Mouse (Mus musculus): ENCODE data around the gene Abhd15. TPM values are rescaled to one million over a fixed set of nuclear protein-coding genes. Genes with fewer than 3 reads are reported as not detected.
"Not testable (repeated sequence)": the region's sequence is repeated elsewhere in the genome, so short reads cannot be mapped to it uniquely, and the experiment has no call there.

Gene Abhd15
- polyA plus RNA-seq, 1 experiment from 2014 or later, result 1.9 TPM

- peaks cover 48% of the 10 kb centered on the region for H3K27me3 ChIP-seq
- 37% methylated on average over 5 of the region's 5 CpGs for WGBS
- H3K4me1 ChIP-seq (replicated peaks), result peaks cover 64% of the 10 kb centered on the region
Measured at GRCm38 (mm10) chr11:77516553-77517425, 1.9 kb downstream of the Abhd15 start.

GRCm38 (mm10) chr11:77518051-77518798 is 3.3 kb downstream of the Abhd15 start:
- 76% methylated on average over 27 of the region's 27 CpGs for WGBS
- H3K9ac ChIP-seq, result no peak overlapping the region; the same call in 1 of the 2 replicates
- no peak overlapping the region for H3K4me2 ChIP-seq
- no peaks in the 10 kb centered on the region for H3K36me3 ChIP-seq
- H3K4me1 ChIP-seq (replicated peaks), result peaks cover 55% of the 10 kb centered on the region
- ATAC-seq (ENCODE audit: low FRiP score), result no peak
- H3K27me3 ChIP-seq, result peaks cover 44% of the 10 kb centered on the region
- peak overlapping the region; percentile 8 for H3K27ac ChIP-seq
- H3K9me3 ChIP-seq, result no peaks in the 10 kb centered on the region
- no peak overlapping the region for H3K4me3 ChIP-seq

More at GRCm38 (mm10) chr11:77516553-77517425, 1.9 kb downstream of the Abhd15 start:
- H3K27ac ChIP-seq, result no peak overlapping the region
- H3K9me3 ChIP-seq, result no peaks in the 10 kb centered on the region
- no peak for ATAC-seq (ENCODE audit: low FRiP score)
- H3K4me3 ChIP-seq, result no peak overlapping the region
- H3K9ac ChIP-seq, result no peak overlapping the region
- H3K36me3 ChIP-seq, result no peaks in the 10 kb centered on the region
- H3K4me2 ChIP-seq, result no peak overlapping the region

- Histone ChIP-seq H3K4me1 (replicated peaks) (peaks cover 48% of the 10 kb centered on the region), H3K36me3 (no peaks in the 10 kb centered on the region), H3K27ac (peak within 1 kb of the TSS; percentile 8), H3K27me3 (peaks cover 37% of the 10 kb centered on the region), H3K9me3 (no peaks in the 10 kb centered on the region), H3K4me3 (no peak within 1 kb of the TSS), H3K4me2 (no peak within 1 kb of the TSS), H3K9ac (no peak within 1 kb of the TSS; the same call in 1 of the 2 replicates)
- no peak for ATAC-seq (ENCODE audit: low FRiP score)
- WGBS, result 73% methylated on average over 5 of the region's 5 CpGs
Measured at GRCm38 (mm10) chr11:77519043-77519442, 4.1 kb downstream of the Abhd15 start, which contains the start of gene Gm10392. Gene Gm10392 (minus strand): TSS chr11:77519198.

GRCm38 (mm10) chr11:77520601-77521529 is 5.9 kb downstream of the Abhd15 start:
- WGBS, result 51% methylated on average over 5 of the region's 5 CpGs
- H3K9ac ChIP-seq, result no peak overlapping the region

GRCm38 (mm10) chr11:77525804-77526486 is 11.0 kb downstream of the Abhd15 start:
- no peaks in the 10 kb centered on the region for H3K9me3 ChIP-seq
- ATAC-seq (ENCODE audit: low FRiP score), result no peak
- 77% methylated on average over 3 of the region's 3 CpGs for WGBS
- no peak overlapping the region for H3K4me2 ChIP-seq
- H3K36me3 ChIP-seq, result peaks cover 5% of the 10 kb centered on the region; the same call in 1 of the 2 replicates
- H3K4me1 ChIP-seq (replicated peaks), result 0 out of 2 replicates have a peak, but pooled peaks cover 3% of the 10 kb centered on the region
- no peaks in the 10 kb centered on the region for H3K27me3 ChIP-seq
- no peak overlapping the region for H3K4me3 ChIP-seq
- H3K9ac ChIP-seq, result no peak overlapping the region
- no peak overlapping the region for H3K27ac ChIP-seq

More at GRCm38 (mm10) chr11:77520601-77521529, 5.9 kb downstream of the Abhd15 start:
- Histone ChIP-seq H3K4me2 (no peak overlapping the region), H3K36me3 (no peaks in the 10 kb centered on the region), H3K4me1 (replicated peaks) (peaks cover 29% of the 10 kb centered on the region), H3K27me3 (peaks cover 19% of the 10 kb centered on the region), H3K27ac (no peak overlapping the region), H3K4me3 (no peak overlapping the region), H3K9me3 (no peaks in the 10 kb centered on the region)
- no peak for ATAC-seq (ENCODE audit: low FRiP score)

GRCm38 (mm10) chr11:77528420-77528819 is 13.5 kb downstream of the Abhd15 start:
- not testable (repeated sequence) for H3K4me3 ChIP-seq; H3K27ac ChIP-seq; H3K36me3 ChIP-seq; H3K4me1 ChIP-seq (replicated peaks); H3K4me2 ChIP-seq; H3K27me3 ChIP-seq; H3K9me3 ChIP-seq; H3K9ac ChIP-seq; ATAC-seq (ENCODE audit: low FRiP score)
- WGBS, result 90% methylated on average over 3 of the region's 3 CpGs

GRCm38 (mm10) chr11:77529644-77530043 is 14.7 kb downstream of the Abhd15 start:
- Histone ChIP-seq H3K9ac (no peak overlapping the region), H3K27ac (no peak overlapping the region), H3K4me2 (no peak overlapping the region), H3K9me3 (no peaks in the 10 kb centered on the region), H3K4me1 (replicated peaks) (no peaks in the 10 kb centered on the region), H3K36me3 (peaks cover 5% of the 10 kb centered on the region), H3K4me3 (no peak overlapping the region), H3K27me3 (no peaks in the 10 kb centered on the region)
- no peak for ATAC-seq (ENCODE audit: low FRiP score)
- WGBS, result 93% methylated on average over 3 of the region's 3 CpGs

GRCm38 (mm10) chr11:77530862-77531261 is 15.9 kb downstream of the Abhd15 start:
- WGBS, result 96% methylated on average over 2 of the region's 2 CpGs
- H3K36me3 ChIP-seq, result peaks cover 9% of the 10 kb centered on the region
- no peak for ATAC-seq (ENCODE audit: low FRiP score)
- H3K9ac ChIP-seq, result no peak overlapping the region
- no peaks in the 10 kb centered on the region for H3K4me1 ChIP-seq (replicated peaks)
- H3K4me2 ChIP-seq, result no peak overlapping the region
- H3K9me3 ChIP-seq, result no peaks in the 10 kb centered on the region
- H3K27me3 ChIP-seq, result no peaks in the 10 kb centered on the region
- H3K4me3 ChIP-seq, result no peak overlapping the region
- no peak overlapping the region for H3K27ac ChIP-seq

GRCm38 (mm10) chr11:77532202-77532846 is 17.4 kb downstream of the Abhd15 start:
- no peaks in the 10 kb centered on the region for H3K4me1 ChIP-seq (replicated peaks)
- H3K27ac ChIP-seq, result no peak overlapping the region
- H3K4me2 ChIP-seq, result no peak overlapping the region
- H3K27me3 ChIP-seq, result no peaks in the 10 kb centered on the region
- no peak overlapping the region for H3K4me3 ChIP-seq
- no peak overlapping the region for H3K9ac ChIP-seq
- no peaks in the 10 kb centered on the region for H3K9me3 ChIP-seq
- ATAC-seq (ENCODE audit: low FRiP score), result no peak
- peaks cover 18% of the 10 kb centered on the region for H3K36me3 ChIP-seq
- WGBS, result 83% methylated on average over 4 of the region's 4 CpGs

GRCm38 (mm10) chr11:77545261-77545660 is 30.3 kb downstream of the Abhd15 start:
- no peak overlapping the region for H3K9ac ChIP-seq
- no peak overlapping the region for H3K4me2 ChIP-seq
- peaks cover 80% of the 10 kb centered on the region for H3K36me3 ChIP-seq
- 95% methylated on average over 7 of the region's 7 CpGs for WGBS
- H3K27ac ChIP-seq, result no peak overlapping the region
- no peaks in the 10 kb centered on the region for H3K27me3 ChIP-seq
- no peak overlapping the region for H3K4me3 ChIP-seq
- no peaks in the 10 kb centered on the region for H3K9me3 ChIP-seq
- ATAC-seq (ENCODE audit: low FRiP score), result no peak
- H3K4me1 ChIP-seq (replicated peaks), result no peaks in the 10 kb centered on the region

GRCm38 (mm10) chr11:77585201-77585600 is 70.3 kb downstream of the Abhd15 start:
- H3K27ac ChIP-seq, result no peak overlapping the region
- no peak for ATAC-seq (ENCODE audit: low FRiP score)
- H3K36me3 ChIP-seq, result peaks cover 27% of the 10 kb centered on the region
- no peaks in the 10 kb centered on the region for H3K9me3 ChIP-seq
- H3K4me1 ChIP-seq (replicated peaks), result no peaks in the 10 kb centered on the region
- no peak overlapping the region for H3K9ac ChIP-seq
- H3K4me2 ChIP-seq, result no peak overlapping the region
- no peaks in the 10 kb centered on the region for H3K27me3 ChIP-seq
- no peak overlapping the region for H3K4me3 ChIP-seq
- WGBS, result 85% methylated on average over 3 of the region's 3 CpGs
